Mouse (Mus musculus) heart, postnatal 0 days (tissue): ENCODE measurements at regions not wholly inside any gene's neighbourhood (a gene's known extent, or its start where the extent isn't known, plus 50 kb on each side); places are given as distances from the start of the nearest gene placed in this dataset.
A peak's percentile ranks its signal among the peaks of the same experiment; 100 is the strongest.
"Not testable (repeated sequence)": the region's sequence is repeated elsewhere in the genome, so short reads cannot be mapped to it uniquely, and the experiment has no call there.

ENCODE experiments used
- ATAC-seq: fragments of 200-750 bp; cut with Nextera tagmentation; 2 replicates; pipeline ENCODE4 v1.8.0; 2017; ENCODE audit warnings: low read depth, moderate number of reproducible peaks, moderate library complexity; ENCODE audit not compliant: insufficient read depth
- DNase-seq: peaks from one replicate; pipeline ENCODE4 v3.0.0-alpha.2; 2016; ENCODE audit warnings: low spot score
- H3K27ac ChIP-seq: fragments of 300-500 bp; sonication (generic); 2 replicates; pipeline ENCODE4 v1.5.1; 2014; ENCODE audit warnings: low read depth, mild to moderate bottlenecking
- H3K27me3 ChIP-seq: fragments of 300-500 bp; sonication (generic); 2 replicates; pipeline ENCODE4 v1.6.1; 2014; ENCODE audit warnings: low read length, mixed read lengths; ENCODE audit not compliant: control insufficient read depth, insufficient read depth
- H3K36me3 ChIP-seq: fragments of 300-500 bp; sonication (generic); replicated peaks from 2 replicates; pipeline ENCODE4 v1.6.1; 2014; ENCODE audit warnings: low read length, mixed read lengths; ENCODE audit not compliant: control insufficient read depth, insufficient read depth
- H3K4me1 ChIP-seq: fragments of 300-500 bp; sonication (generic); 2 replicates; pipeline ENCODE4 v1.6.1; 2014; ENCODE audit warnings: antibody characterized with exemption; ENCODE audit not compliant: control insufficient read depth, insufficient read depth
- H3K4me2 ChIP-seq: fragments of 300-500 bp; sonication (generic); 2 replicates; pipeline ENCODE4 v1.6.1; 2014; ENCODE audit warnings: low read depth, mild to moderate bottlenecking, low read length, moderate library complexity
- H3K4me3 ChIP-seq: fragments of 300-500 bp; sonication (generic); 2 replicates; pipeline ENCODE4 v1.5.1; 2014; ENCODE audit warnings: low read depth, low read length
- H3K9ac ChIP-seq: fragments of 300-500 bp; sonication (generic); replicated peaks from 2 replicates; pipeline ENCODE4 v1.6.1; 2014; ENCODE audit warnings: low read depth, low read length, mixed read lengths
- H3K9me3 ChIP-seq: fragments of 300-500 bp; sonication (generic); replicated peaks from 2 replicates; pipeline ENCODE4 v1.6.1; 2016; ENCODE audit warnings: low read length; ENCODE audit not compliant: control insufficient read depth
- CTCF ChIP-seq: IDR thresholded peaks from 2 replicates; pipeline ENCODE4 v1.5.1; 2016; ENCODE audit warnings: antibody characterized with exemption, control low read depth, low read depth
- EP300 ChIP-seq: IDR thresholded peaks from 2 replicates; pipeline ENCODE4 v1.6.1; 2016; ENCODE audit warnings: antibody characterized with exemption, low read depth
- WGBS: fragments of 180-500 bp; shearing (Covaris S2); extraction: QIAGEN DNeasy Blood & Tissue Kit; methylation state at CpG from one replicate; pipeline ENCODE4 v1.1.7; 2014; 5-methylcytosine and 5-hydroxymethylcytosine counted together

- ATAC-seq (no peak), DNase-seq (no peak)
- Histone ChIP-seq H3K9me3 (no peaks in the 10 kb centered on the region), H3K9ac (no peak overlapping the region), H3K27ac (no peak overlapping the region), H3K4me1 (no peaks in the 10 kb centered on the region), H3K36me3 (no peaks in the 10 kb centered on the region), H3K27me3 (no peaks in the 10 kb centered on the region), H3K4me3 (no peak overlapping the region), H3K4me2 (no peak overlapping the region)
- TF ChIP-seq CTCF (no peak), EP300 (no peak)
- WGBS = 81% methylated on average over 2 of the region's 2 CpGs
These were observed 343.1 kb upstream of the Fign start for GRCm38 (mm10) chr2:64440961-64441360.

GRCm38 (mm10) chr2:64417129-64417528 lies 319.3 kb upstream of the Fign start:
- not testable (repeated sequence) for H3K4me1 ChIP-seq, H3K36me3 ChIP-seq, H3K9me3 ChIP-seq, H3K27me3 ChIP-seq, H3K9ac ChIP-seq, H3K4me2 ChIP-seq, ATAC-seq, H3K27ac ChIP-seq, H3K4me3 ChIP-seq, DNase-seq

GRCm38 (mm10) chr2:64413846-64414245 lies 316.0 kb upstream of the Fign start:
- WGBS = 44% methylated on average over 1 of the region's 1 CpGs
- Histone ChIP-seq H3K4me3 (no peak overlapping the region), H3K27ac (no peak overlapping the region), H3K36me3 (no peaks in the 10 kb centered on the region), H3K9me3 (no peaks in the 10 kb centered on the region), H3K27me3 (no peaks in the 10 kb centered on the region), H3K9ac (no peak overlapping the region), H3K4me1 (no peaks in the 10 kb centered on the region), H3K4me2 (no peak overlapping the region)
- TF ChIP-seq EP300 = no peak
- no peak for TF ChIP-seq CTCF
- peak; percentile 33 for DNase-seq
- ATAC-seq = no peak

GRCm38 (mm10) chr2:64413263-64413662 lies 315.4 kb upstream of the Fign start:
- no peaks in the 10 kb centered on the region for H3K36me3 ChIP-seq
- H3K9ac ChIP-seq = no peak overlapping the region
- ATAC-seq (no peak), DNase-seq (peak; percentile 9)
- H3K4me3 ChIP-seq = no peak overlapping the region
- no peaks in the 10 kb centered on the region for H3K9me3 ChIP-seq
- H3K4me2 ChIP-seq = no peak overlapping the region
- no peaks in the 10 kb centered on the region for H3K4me1 ChIP-seq
- no peaks in the 10 kb centered on the region for H3K27me3 ChIP-seq
- no peak overlapping the region for H3K27ac ChIP-seq
- TF ChIP-seq CTCF (no peak), EP300 (no peak)

GRCm38 (mm10) chr2:64395946-64396345 lies 298.1 kb upstream of the Fign start:
- Histone ChIP-seq H3K4me2 (no peak overlapping the region), H3K4me1 (no peaks in the 10 kb centered on the region), H3K27ac (no peak overlapping the region), H3K9me3 (no peaks in the 10 kb centered on the region), H3K36me3 (no peaks in the 10 kb centered on the region), H3K27me3 (no peaks in the 10 kb centered on the region), H3K4me3 (no peak overlapping the region), H3K9ac (no peak overlapping the region)
- no peak for ATAC-seq
- no peak for DNase-seq
- WGBS = 82% methylated on average over 4 of the region's 4 CpGs
- TF ChIP-seq EP300 (no peak), CTCF (no peak)

GRCm38 (mm10) chr2:64394619-64395294 lies 296.9 kb upstream of the Fign start:
- Histone ChIP-seq H3K9me3 (no peaks in the 10 kb centered on the region), H3K9ac (no peak overlapping the region), H3K27me3 (no peaks in the 10 kb centered on the region), H3K27ac (no peak overlapping the region), H3K4me1 (no peaks in the 10 kb centered on the region), H3K4me2 (no peak overlapping the region), H3K4me3 (no peak overlapping the region), H3K36me3 (no peaks in the 10 kb centered on the region)
- ATAC-seq (no peak), DNase-seq (no peak)
- WGBS = 66% methylated on average over 11 of the region's 11 CpGs
- TF ChIP-seq CTCF (no peak), EP300 (no peak)
